Mouse (Mus musculus): ENCODE results near the gene Morc1.

GRCm38 (mm10) chr16:48595216-48595615 is 164.2 kb downstream of the Morc1 start:
- no peak for TF ChIP-seq POLR2A (IDR thresholded peaks at IDR 0.05; ENCODE audit: insufficient read depth, low read depth, low read length)
- no peak for TF ChIP-seq CTCF (IDR thresholded peaks at IDR 0.05)
- TF ChIP-seq EP300 (IDR thresholded peaks at IDR 0.05; ENCODE audit: insufficient read depth, low read depth, low read length) = no peak

Measured in heart, adult 2 months (tissue).